Mouse (Mus musculus) thymus, postnatal 10 days (tissue): Measurements from ENCODE around the gene Slc12a7.

Experiments used
- DNase-seq, 2 experiments: peaks; one replicate each; pipeline ENCODE4 v3.0.0; 2021; ENCODE audit warnings: low spot score in 2 of 2

Gene Slc12a7

GRCm38 (mm10) chr13:73816338-73816737 lies 83.4 kb downstream of the Slc12a7 start:
- DNase-seq = no peak

GRCm38 (mm10) chr13:73818921-73819320 lies 86.0 kb downstream of the Slc12a7 start:
- no peak for DNase-seq

- DNase-seq = no peak
Observed at GRCm38 (mm10) chr13:73821251-73821650, 88.4 kb downstream of the Slc12a7 start.

GRCm38 (mm10) chr13:73822187-73822800 lies 89.4 kb downstream of the Slc12a7 start:
- peak; percentile 40 to 79 for DNase-seq

GRCm38 (mm10) chr13:73823711-73824110 lies 90.8 kb downstream of the Slc12a7 start:
- DNase-seq = no peak

GRCm38 (mm10) chr13:73827243-73827642 lies 94.3 kb downstream of the Slc12a7 start:
- DNase-seq = no peak

- DNase-seq = peak; percentile 12 to 68
Observed at GRCm38 (mm10) chr13:73831486-73831885, 98.6 kb downstream of the Slc12a7 start.

- no peak for DNase-seq
Observed at GRCm38 (mm10) chr13:73833809-73834208, 100.9 kb downstream of the Slc12a7 start.

GRCm38 (mm10) chr13:73835791-73836190 lies 102.9 kb downstream of the Slc12a7 start:
- no peak for DNase-seq

- no peak for DNase-seq
Observed at GRCm38 (mm10) chr13:73836491-73836890, 103.6 kb downstream of the Slc12a7 start.

GRCm38 (mm10) chr13:73837708-73838107 lies 104.8 kb downstream of the Slc12a7 start:
- DNase-seq = no peak

GRCm38 (mm10) chr13:73839137-73839548 lies 106.2 kb downstream of the Slc12a7 start:
- DNase-seq = no peak

GRCm38 (mm10) chr13:73839740-73840139 lies 106.8 kb downstream of the Slc12a7 start:
- DNase-seq = no peak

GRCm38 (mm10) chr13:73842696-73843095 lies 109.8 kb downstream of the Slc12a7 start:
- no peak for DNase-seq

GRCm38 (mm10) chr13:73846589-73847464 lies 113.9 kb downstream of the Slc12a7 start:
- peak; percentile 6 to 38 for DNase-seq

GRCm38 (mm10) chr13:73847465-73847836 lies 114.6 kb downstream of the Slc12a7 start, which contains the start of gene Nkd2:
Nkd2 (minus strand) TSS chr13:73847631.
- peak; percentile 64 to 88 for DNase-seq
